Mouse (Mus musculus): ENCODE results near the gene Kremen1.

DNA sequence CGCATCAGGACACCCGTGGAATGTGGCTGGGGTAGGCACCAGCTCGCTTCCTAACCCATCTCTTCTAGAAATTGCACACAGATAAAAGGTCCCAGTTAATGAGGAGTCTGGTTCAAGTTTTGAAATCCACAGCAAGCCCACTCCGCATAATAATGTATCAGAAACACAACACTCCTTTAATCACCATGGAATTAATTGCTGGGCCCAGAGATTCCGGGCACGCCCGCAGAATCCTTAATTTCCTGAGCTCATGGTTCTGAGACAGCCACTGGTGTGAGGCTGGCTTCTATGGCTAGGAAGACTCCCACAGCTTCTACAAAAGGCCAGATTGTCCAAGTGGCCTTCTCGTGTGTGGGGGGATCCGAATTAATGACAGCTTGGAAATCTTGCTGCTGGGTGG lies 94.0 kb downstream of the Kremen1 start:
- no peak for TF ChIP-seq POLR2A (IDR thresholded peaks at IDR 0.05; ENCODE audit: borderline replicate concordance, control insufficient read depth, low read depth, low read length)
- no peak for TF ChIP-seq CTCF (IDR thresholded peaks at IDR 0.05; ENCODE audit: control insufficient read depth, insufficient read depth, low read length)

Data from bone marrow, adult 2 months (tissue).